Mouse (Mus musculus): Measurements from ENCODE around the gene Tcl1. TPM values are rescaled to one million over a fixed set of nuclear protein-coding genes. Genes with fewer than 3 reads are reported as not detected.
"Not testable (repeated sequence)": the region's sequence is repeated elsewhere in the genome, so short reads cannot be mapped to it uniquely, and the experiment has no call there.

Tcl1 gene
- polyA plus RNA-seq, 1 experiment from 2014 or later, result not detected

- not testable (repeated sequence) for DNase-seq (ENCODE audit: low spot score)
Observed at GRCm38 (mm10) chr12:105181040-105181644, 41.5 kb downstream of the Tcl1 start.

DNA sequence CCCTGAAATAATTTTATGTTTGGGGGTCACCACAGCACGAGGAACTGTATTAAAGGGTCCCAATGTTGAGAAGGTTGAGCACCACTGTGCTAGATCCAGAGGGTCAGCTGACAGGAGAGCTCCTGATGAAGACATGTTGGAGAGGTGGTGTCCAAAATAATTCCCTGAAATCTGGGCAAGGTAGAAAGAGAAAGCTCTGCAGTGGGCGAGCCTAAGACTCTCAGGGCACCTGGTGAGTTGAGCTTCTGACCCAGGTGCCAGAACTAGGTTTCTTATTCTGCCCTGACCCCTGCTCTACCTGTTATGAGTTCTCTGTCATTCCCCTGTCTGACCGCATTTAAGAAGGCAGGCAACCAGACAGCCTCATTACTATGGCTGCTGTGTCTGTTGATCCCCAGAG is 46.5 kb downstream of the Tcl1 start, which contains the start of gene Tcl1b5:
Gene Tcl1b5, plus strand, starts transcription at position 301 of the 400 bp plus-strand sequence.
- DNase-seq (ENCODE audit: low spot score), result not testable (repeated sequence)

GRCm38 (mm10) chr12:105174318-105174717 is 48.3 kb downstream of the Tcl1 start:
- not testable (repeated sequence) for DNase-seq (ENCODE audit: low spot score)

GRCm38 (mm10) chr12:105173366-105173765 is 49.2 kb downstream of the Tcl1 start:
- no peak for DNase-seq (ENCODE audit: low spot score)

Other genes with a start within 250 kb of the Tcl1 start
- 6.2 and 7.8 TPM in 2 replicates for gene Syne3, start 213.0 kb downstream of the Tcl1 start, polyA plus RNA-seq (2015; fragmentation: Nextera tagmentation; extraction: Ambion mirVana)
- 153 and 160 TPM in 2 replicates for gene Glrx5, start 190.1 kb downstream of the Tcl1 start, polyA plus RNA-seq (2015; fragmentation: Nextera tagmentation; extraction: Ambion mirVana)
- gene Tcl1b2, start 76.8 kb downstream of the Tcl1 start, polyA plus RNA-seq (2015; fragmentation: Nextera tagmentation; extraction: Ambion mirVana), result not detected in 2 replicates
- gene Tcl1b1, start 63.1 kb downstream of the Tcl1 start, polyA plus RNA-seq (2015; fragmentation: Nextera tagmentation; extraction: Ambion mirVana), result not detected in 2 replicates
- not detected in 2 replicates for gene Tcl1b5, start 46.4 kb downstream of the Tcl1 start, polyA plus RNA-seq (2015; fragmentation: Nextera tagmentation; extraction: Ambion mirVana)
- gene Tcl1b3, start 31.8 kb downstream of the Tcl1 start, polyA plus RNA-seq (2015; fragmentation: Nextera tagmentation; extraction: Ambion mirVana), result not detected in 2 replicates
- not detected in 2 replicates for gene Tcl1b4, start 20.8 kb downstream of the Tcl1 start, polyA plus RNA-seq (2015; fragmentation: Nextera tagmentation; extraction: Ambion mirVana)
- gene Tunar, start 111.1 kb upstream of the Tcl1 start, polyA plus RNA-seq (2015; fragmentation: Nextera tagmentation; extraction: Ambion mirVana), result 0.08 TPM in 1 of 2 replicates, not detected in the other
- gene D430019H16Rik, start 231.1 kb upstream of the Tcl1 start, polyA plus RNA-seq (2015; fragmentation: Nextera tagmentation; extraction: Ambion mirVana), result 0.19 and 0.36 TPM in 2 replicates